Mouse (Mus musculus): ENCODE results near the gene Lingo3. TPM values are rescaled to one million over a fixed set of nuclear protein-coding genes. Genes with fewer than 3 reads are reported as not detected.

Lingo3 gene
- polyA plus RNA-seq, 1 experiment from 2014 or later, result 0.79 TPM

DNA sequence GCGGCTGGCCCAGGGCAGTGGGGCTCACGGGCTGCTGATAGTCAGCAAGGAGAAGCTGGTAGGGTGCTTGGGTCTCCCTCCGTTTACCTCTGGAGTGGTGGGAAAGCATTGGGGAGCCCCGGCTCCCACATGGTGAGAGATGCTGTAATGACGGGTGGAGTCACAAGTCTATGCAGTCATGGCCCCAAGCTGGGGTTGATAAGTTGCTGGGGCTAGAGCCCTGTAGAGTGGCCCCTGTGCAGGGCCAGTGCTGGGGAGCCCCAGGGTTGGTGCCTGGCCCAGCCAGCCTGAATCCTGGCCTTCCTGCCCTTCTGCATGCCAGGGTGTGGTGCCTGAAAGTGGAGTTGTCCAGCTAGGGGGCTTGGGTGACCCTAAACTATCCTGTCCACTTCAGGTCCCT lies 18.5 kb upstream of the Lingo3 start:
- no peak overlapping the region for H3K4me3 ChIP-seq (replicated peaks)
- H3K4me1 ChIP-seq (replicated peaks), result no peaks in the 10 kb centered on the region
- no peak overlapping the region for H3K27ac ChIP-seq
- no peaks in the 10 kb centered on the region for H3K27me3 ChIP-seq
- ATAC-seq (ENCODE audit: insufficient number of reproducible peaks, insufficient read depth, low FRiP score, low TSS enrichment, low read depth), result no peak
- H3K9ac ChIP-seq (replicated peaks), result no peak overlapping the region
- H3K9me3 ChIP-seq, result no peaks in the 10 kb centered on the region
- WGBS, result 89% methylated on average over 5 of the region's 5 CpGs
- H3K4me2 ChIP-seq, result no peak overlapping the region
- H3K36me3 ChIP-seq, result peaks cover 61% of the 10 kb centered on the region

DNA sequence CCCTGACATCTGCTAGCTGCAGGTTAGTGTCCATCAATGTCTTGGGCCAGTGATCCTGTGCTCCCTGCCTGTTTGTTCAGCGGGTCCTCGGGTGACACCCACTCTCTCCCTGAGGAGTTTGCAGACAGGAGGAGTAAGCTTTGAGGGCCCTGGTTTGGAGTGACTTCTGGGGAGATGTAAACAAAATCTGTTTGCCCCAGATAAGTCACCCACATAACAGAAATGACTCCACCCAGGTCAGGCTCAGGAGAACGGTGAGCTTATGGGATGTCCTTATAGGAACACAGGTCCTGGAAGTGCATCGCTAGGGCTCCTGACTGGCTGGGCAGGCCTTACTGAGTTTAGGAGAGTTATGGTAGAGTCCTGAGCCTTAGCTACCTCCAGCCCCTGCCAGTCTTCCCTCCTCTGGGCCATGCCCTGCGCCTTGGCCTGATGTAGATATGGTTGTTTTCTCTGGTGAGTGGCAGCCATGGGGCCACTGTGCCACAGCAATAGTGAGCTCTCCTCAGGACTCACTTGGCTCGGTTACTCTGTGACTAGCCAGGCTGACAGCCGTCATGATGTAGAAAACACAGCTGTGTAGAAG lies 14.6 kb upstream of the Lingo3 start:
- 84% methylated on average over 7 of the region's 7 CpGs for WGBS
- Histone ChIP-seq H3K9me3 (no peaks in the 10 kb centered on the region), H3K27ac (peak overlapping the region; percentile 29; the same call in 1 of the 2 replicates), H3K4me3 (replicated peaks) (no peak overlapping the region), H3K4me1 (replicated peaks) (peaks cover 24% of the 10 kb centered on the region), H3K4me2 (no peak overlapping the region), H3K27me3 (no peaks in the 10 kb centered on the region), H3K36me3 (peaks cover 23% of the 10 kb centered on the region), H3K9ac (replicated peaks) (no peak overlapping the region)
- ATAC-seq (ENCODE audit: insufficient number of reproducible peaks, insufficient read depth, low FRiP score, low TSS enrichment, low read depth), result no peak

DNA sequence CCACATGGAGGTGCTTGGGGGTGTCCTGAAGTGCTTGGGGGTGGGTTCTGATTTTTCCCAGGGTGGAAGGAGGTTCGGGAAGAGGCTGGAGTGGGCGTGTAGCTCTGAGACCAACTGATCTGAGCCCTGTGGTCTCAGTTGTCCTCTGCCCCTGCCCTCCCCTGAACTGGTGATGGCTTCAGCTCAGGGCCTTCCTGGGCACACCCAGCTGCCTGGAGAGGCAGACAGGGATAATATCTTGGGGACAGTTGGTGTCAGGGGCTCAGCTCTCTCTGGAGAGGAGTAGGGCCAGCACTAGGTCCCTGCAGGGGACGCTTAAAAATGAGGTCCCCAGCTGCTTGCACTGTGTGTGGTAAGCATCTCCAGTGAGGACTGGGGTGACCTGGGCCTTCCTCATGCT lies 14.0 kb upstream of the Lingo3 start:
- 69% methylated on average over 3 of the region's 3 CpGs for WGBS
- Histone ChIP-seq H3K27ac (0 out of 2 replicates have a peak overlapping the region, but pooled peaks have one; percentile 29), H3K36me3 (peaks cover 23% of the 10 kb centered on the region), H3K4me3 (replicated peaks) (no peak overlapping the region; the same call in 1 of the 2 replicates), H3K9me3 (no peaks in the 10 kb centered on the region), H3K4me1 (replicated peaks) (peaks cover 26% of the 10 kb centered on the region), H3K27me3 (no peaks in the 10 kb centered on the region), H3K9ac (replicated peaks) (0 out of 2 replicates have a peak overlapping the region, but pooled peaks have one; percentile 14), H3K4me2 (no peak overlapping the region)
- no peak for ATAC-seq (ENCODE audit: insufficient number of reproducible peaks, insufficient read depth, low FRiP score, low TSS enrichment, low read depth)

DNA sequence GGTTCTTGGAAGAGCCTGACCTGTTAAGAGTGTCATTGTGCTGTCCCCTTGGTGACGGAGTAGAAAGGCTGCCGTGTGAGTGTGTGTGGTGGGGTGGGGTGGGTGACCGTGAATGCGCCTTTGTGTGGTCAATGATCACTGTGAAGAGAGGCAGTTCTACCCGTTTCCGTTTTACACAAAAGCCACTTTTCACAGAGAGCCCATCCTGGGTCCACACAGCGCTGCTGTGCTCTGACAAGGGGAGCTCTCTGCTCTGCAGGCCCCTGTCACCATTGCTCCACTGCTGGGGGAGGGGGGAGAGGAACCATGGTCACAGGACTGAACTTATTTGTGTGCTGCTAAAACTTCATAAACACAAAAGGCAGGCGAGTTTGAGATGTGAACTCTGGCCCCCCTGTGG lies 13.5 kb upstream of the Lingo3 start:
- peaks cover 26% of the 10 kb centered on the region for H3K4me1 ChIP-seq (replicated peaks)
- no peak overlapping the region for H3K4me3 ChIP-seq (replicated peaks)
- no peak for ATAC-seq (ENCODE audit: insufficient number of reproducible peaks, insufficient read depth, low FRiP score, low TSS enrichment, low read depth)
- H3K9ac ChIP-seq (replicated peaks), result peak overlapping the region; percentile 14; the same call in 1 of the 2 replicates
- WGBS, result 78% methylated on average over 8 of the region's 8 CpGs
- H3K4me2 ChIP-seq, result 0 out of 2 replicates have a peak overlapping the region, but pooled peaks have one; percentile 99
- no peaks in the 10 kb centered on the region for H3K9me3 ChIP-seq
- no peaks in the 10 kb centered on the region for H3K27me3 ChIP-seq
- 0 out of 2 replicates have a peak overlapping the region, but pooled peaks have one; percentile 29 for H3K27ac ChIP-seq
- H3K36me3 ChIP-seq, result peaks cover 21% of the 10 kb centered on the region

DNA sequence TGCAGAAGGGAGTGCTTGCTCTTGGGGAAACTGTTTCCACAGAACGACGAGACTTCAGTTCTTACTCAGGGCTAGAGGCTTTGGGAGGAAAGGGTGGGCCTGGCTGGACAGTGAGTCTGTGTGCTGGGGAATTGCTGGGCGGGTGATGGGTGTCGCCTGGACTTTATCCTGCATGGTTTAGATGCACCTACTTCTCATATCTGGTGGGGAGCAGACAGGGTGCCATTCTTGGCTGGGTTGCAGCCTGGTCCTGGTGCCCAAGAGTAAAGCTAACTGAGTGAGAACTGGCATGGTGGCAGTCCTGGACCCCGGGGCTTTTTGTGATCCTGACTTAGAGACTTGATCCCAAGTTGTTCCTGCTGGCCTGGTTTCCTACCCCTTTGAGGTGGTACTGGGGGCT lies 13.1 kb upstream of the Lingo3 start:
- Histone ChIP-seq H3K27ac (0 out of 2 replicates have a peak overlapping the region, but pooled peaks have one; percentile 29), H3K27me3 (no peaks in the 10 kb centered on the region), H3K9ac (replicated peaks) (peak overlapping the region; percentile 31; the same call in 1 of the 2 replicates), H3K9me3 (no peaks in the 10 kb centered on the region), H3K4me3 (replicated peaks) (no peak overlapping the region), H3K4me1 (replicated peaks) (peaks cover 26% of the 10 kb centered on the region), H3K4me2 (peak overlapping the region; percentile 99; the same call in 1 of the 2 replicates), H3K36me3 (peaks cover 21% of the 10 kb centered on the region)
- no peak for ATAC-seq (ENCODE audit: insufficient number of reproducible peaks, insufficient read depth, low FRiP score, low TSS enrichment, low read depth)
- WGBS, result 87% methylated on average over 5 of the region's 5 CpGs

DNA sequence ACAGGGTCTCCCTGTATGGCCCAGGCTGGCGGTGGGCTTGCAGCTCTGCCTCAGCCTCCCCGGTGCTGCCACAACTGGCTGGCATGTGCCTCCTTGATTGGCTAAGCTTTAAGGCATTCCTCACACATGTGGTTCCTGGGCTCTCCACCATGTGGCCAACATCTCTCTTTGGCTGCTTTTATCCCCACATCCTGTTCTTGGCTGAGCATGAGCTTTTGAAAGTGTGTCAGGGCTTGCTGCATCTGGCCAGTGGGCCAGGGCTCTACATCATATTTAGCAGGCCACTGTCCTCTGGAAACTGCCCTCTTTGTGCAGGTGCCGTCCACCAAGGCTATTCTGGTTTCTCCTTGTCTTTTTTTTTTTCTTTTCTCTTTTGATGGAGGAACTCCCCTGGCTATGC lies 12.4 kb upstream of the Lingo3 start:
- no peak for ATAC-seq (ENCODE audit: insufficient number of reproducible peaks, insufficient read depth, low FRiP score, low TSS enrichment, low read depth)
- peak overlapping the region; percentile 99 for H3K4me2 ChIP-seq
- H3K27me3 ChIP-seq, result no peaks in the 10 kb centered on the region
- no peak overlapping the region for H3K27ac ChIP-seq
- H3K4me1 ChIP-seq (replicated peaks), result peaks cover 26% of the 10 kb centered on the region
- H3K9ac ChIP-seq (replicated peaks), result peak overlapping the region; percentile 90
- H3K36me3 ChIP-seq, result peaks cover 21% of the 10 kb centered on the region
- H3K9me3 ChIP-seq, result no peaks in the 10 kb centered on the region
- peak overlapping the region; percentile 97 for H3K4me3 ChIP-seq (replicated peaks)
- 48% methylated on average over 3 of the region's 3 CpGs for WGBS

DNA sequence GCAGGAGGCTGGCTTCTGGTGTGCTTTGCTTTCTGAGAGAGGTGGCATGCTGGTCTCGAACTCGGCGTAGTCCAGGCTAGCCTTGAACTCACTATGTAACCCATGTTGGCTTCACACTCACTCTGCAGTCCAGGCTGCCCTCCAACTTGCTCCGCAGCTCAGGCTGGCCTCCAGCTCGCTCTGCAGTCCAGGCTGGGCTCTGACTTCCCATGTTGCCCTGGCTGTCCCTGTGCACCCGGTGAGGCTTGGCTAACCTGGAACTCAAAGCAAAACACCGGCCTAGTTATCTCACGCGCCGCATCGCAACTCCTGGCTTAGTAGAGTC lies 11.9 kb upstream of the Lingo3 start:
- Histone ChIP-seq H3K4me3 (replicated peaks) (peak overlapping the region; percentile 97), H3K27ac (no peak overlapping the region), H3K9ac (replicated peaks) (peak overlapping the region; percentile 90), H3K9me3 (no peaks in the 10 kb centered on the region), H3K4me1 (replicated peaks) (peaks cover 26% of the 10 kb centered on the region), H3K36me3 (peaks cover 27% of the 10 kb centered on the region), H3K27me3 (no peaks in the 10 kb centered on the region), H3K4me2 (peak overlapping the region; percentile 99)
- 16% methylated on average over 11 of the region's 11 CpGs for WGBS
- no peak for ATAC-seq (ENCODE audit: insufficient number of reproducible peaks, insufficient read depth, low FRiP score, low TSS enrichment, low read depth)

DNA sequence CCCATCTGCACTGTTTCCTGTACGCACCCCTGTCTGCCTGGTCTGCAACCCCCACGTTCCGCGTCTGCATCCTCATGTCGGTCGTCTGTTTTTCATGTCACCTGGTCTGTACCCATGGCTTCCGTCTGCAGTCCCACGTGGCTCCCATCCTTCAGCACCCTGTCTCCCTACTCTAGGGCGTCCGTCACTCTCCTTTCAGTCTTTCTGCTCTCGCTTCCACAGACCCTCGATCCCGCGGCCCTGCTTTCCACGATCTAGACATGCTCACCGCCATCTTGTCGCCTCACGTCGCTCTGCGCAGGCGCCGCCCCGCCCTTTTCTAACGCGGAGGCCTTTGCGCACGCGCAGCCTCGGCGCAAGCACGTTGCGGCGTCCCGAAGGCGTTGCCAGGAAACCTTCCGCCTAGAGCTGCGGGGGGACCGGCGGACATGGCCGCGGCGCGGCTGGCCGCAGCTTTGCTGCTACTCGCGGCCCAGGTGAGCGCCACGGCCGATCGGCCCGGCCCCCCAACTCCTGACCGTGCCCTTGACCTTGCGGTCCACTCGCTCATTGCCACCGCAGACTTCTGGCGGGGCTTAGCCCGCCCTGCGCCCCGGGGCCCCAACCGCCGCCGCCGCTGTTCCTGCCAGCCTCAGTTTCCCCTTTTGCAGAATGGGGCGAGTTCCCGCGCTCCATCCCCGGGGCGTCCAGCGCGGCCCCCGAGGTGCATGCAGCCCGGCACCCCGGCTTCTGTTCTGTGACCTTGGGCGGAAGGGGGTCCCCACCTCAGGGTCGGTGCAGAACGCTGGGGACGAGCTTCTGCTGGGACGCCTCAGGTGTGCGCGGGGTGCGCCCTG lies 11.3 kb upstream of the Lingo3 start, which contains the start of the genes Lsm7 and Sppl2b:
Gene Lsm7 (minus strand): TSS at position 297 of the 836 bp plus-strand sequence.
Gene Sppl2b (plus strand): TSS at position 363 of the 836 bp plus-strand sequence.
- Histone ChIP-seq H3K4me1 (replicated peaks) (peaks cover 26% of the 10 kb centered on the region), H3K27ac (peak within 1 kb of the TSS; percentile 68), H3K9me3 (no peaks in the 10 kb centered on the region), H3K36me3 (peaks cover 32% of the 10 kb centered on the region), H3K27me3 (no peaks in the 10 kb centered on the region), H3K4me3 (replicated peaks) (peak within 1 kb of the TSS; percentile 97), H3K9ac (replicated peaks) (peak within 1 kb of the TSS; percentile 90), H3K4me2 (peak within 1 kb of the TSS; percentile 99)
- peak; percentile 45 for ATAC-seq (ENCODE audit: insufficient number of reproducible peaks, insufficient read depth, low FRiP score, low TSS enrichment, low read depth)
- under 1% methylated on average over 80 of the region's 81 CpGs for WGBS

DNA sequence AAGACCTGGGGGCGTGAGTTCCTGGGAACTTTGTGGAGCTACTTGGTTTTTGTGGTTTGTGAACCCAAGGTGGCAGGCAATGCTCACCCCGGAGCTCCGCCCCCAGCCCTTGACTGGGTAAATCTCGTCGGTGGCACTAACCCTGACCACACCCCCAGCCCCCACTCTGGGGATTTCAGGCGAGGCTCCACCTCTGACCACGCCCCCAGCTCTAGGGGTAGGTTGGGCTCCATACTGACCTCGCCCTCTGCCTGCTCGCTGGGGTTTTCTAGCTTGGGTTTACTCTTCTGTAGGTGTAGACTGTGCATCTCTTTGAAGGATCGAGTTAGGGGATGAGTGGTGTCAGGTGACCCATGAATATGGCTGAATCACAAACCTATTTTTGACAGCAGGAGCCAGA lies 4.7 kb upstream of the Lingo3 start:
- ATAC-seq (ENCODE audit: insufficient number of reproducible peaks, insufficient read depth, low FRiP score, low TSS enrichment, low read depth), result no peak
- H3K36me3 ChIP-seq, result peaks cover 35% of the 10 kb centered on the region
- H3K9ac ChIP-seq (replicated peaks), result no peak overlapping the region
- WGBS, result 8% methylated on average over 10 of the region's 10 CpGs
- no peaks in the 10 kb centered on the region for H3K9me3 ChIP-seq
- H3K4me1 ChIP-seq (replicated peaks), result peaks cover 11% of the 10 kb centered on the region
- no peak overlapping the region for H3K4me3 ChIP-seq (replicated peaks)
- no peak overlapping the region for H3K4me2 ChIP-seq
- peaks cover 27% of the 10 kb centered on the region for H3K27me3 ChIP-seq
- H3K27ac ChIP-seq, result no peak overlapping the region

DNA sequence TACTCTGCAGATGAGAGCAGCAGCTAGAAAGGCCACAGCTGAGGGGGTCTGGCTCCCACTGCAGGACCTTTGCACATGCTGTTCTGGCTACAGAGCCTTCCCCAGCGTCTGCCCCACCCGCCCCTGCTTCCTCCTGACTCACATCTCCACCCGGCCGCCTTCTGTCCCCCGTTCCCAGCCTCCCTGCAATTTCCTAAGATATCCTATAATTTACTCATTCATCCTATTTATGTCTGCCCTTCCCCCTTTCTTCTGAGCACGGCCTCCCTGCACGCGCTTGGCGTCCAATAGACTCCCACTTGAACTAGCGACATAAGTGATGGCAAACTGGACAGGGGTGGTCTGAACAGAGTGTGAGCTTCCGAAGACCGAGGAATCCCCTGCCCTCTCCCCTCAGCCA lies 1.9 kb upstream of the Lingo3 start:
- H3K4me3 ChIP-seq (replicated peaks), result no peak overlapping the region
- H3K4me2 ChIP-seq, result no peak overlapping the region
- ATAC-seq (ENCODE audit: insufficient number of reproducible peaks, insufficient read depth, low FRiP score, low TSS enrichment, low read depth), result no peak
- H3K9ac ChIP-seq (replicated peaks), result no peak overlapping the region
- H3K4me1 ChIP-seq (replicated peaks), result peaks cover 12% of the 10 kb centered on the region
- no peak overlapping the region for H3K27ac ChIP-seq
- H3K9me3 ChIP-seq, result no peaks in the 10 kb centered on the region
- H3K36me3 ChIP-seq, result peaks cover 9% of the 10 kb centered on the region; the same call in 1 of the 2 replicates
- WGBS, result 81% methylated on average over 12 of the region's 12 CpGs
- H3K27me3 ChIP-seq, result peaks cover 55% of the 10 kb centered on the region

DNA sequence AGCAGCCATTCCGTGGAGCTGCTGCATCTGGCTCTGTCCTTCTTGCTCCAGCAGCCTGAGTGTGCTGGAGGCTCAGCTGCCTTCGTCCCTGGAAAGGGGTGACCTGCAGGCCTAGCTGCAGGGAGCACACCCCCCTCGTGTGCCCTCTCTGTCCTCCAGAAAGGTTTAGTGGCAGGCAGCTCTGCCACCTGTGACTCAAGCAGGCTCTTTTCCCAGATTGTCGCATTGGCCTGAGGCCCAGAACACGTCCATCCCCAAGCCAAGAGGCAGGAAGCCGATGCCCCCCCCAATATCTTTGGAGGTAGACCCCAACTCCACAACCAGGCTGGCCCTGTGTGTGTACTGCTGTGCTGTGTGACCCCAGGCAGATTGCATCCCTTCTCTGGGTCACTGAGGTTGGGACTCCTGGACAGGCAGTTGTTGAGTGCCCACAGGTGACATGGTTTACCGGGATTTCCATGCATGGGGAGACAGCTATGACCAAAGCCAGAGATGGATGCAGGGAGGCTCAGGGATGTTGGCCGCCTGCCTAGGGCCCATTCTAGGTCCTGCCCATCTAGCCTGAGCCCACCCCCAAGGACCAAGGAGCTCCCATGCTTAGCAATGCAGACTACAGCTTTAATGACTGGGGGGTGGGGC lies 1.3 kb upstream of the Lingo3 start:
- no peak overlapping the region for H3K9ac ChIP-seq (replicated peaks)
- no peak for ATAC-seq (ENCODE audit: insufficient number of reproducible peaks, insufficient read depth, low FRiP score, low TSS enrichment, low read depth)
- 65% methylated on average over 8 of the region's 8 CpGs for WGBS
- H3K4me1 ChIP-seq (replicated peaks), result peaks cover 12% of the 10 kb centered on the region
- H3K4me3 ChIP-seq (replicated peaks), result no peak overlapping the region
- H3K27me3 ChIP-seq, result peaks cover 61% of the 10 kb centered on the region
- no peak overlapping the region for H3K27ac ChIP-seq
- H3K4me2 ChIP-seq, result no peak overlapping the region
- H3K36me3 ChIP-seq, result 0 out of 2 replicates have a peak, but pooled peaks cover 3% of the 10 kb centered on the region
- H3K9me3 ChIP-seq, result no peaks in the 10 kb centered on the region
